Mouse (Mus musculus) midbrain, embryonic 15.5 days (tissue): ENCODE measurements around the gene P2rx1. TPM values are rescaled to one million over a fixed set of nuclear protein-coding genes. Genes with fewer than 3 reads are reported as not detected.

Source experiments
- ATAC-seq: fragments of 200-750 bp; cut with Nextera tagmentation; replicated peaks from 2 replicates; pipeline ENCODE4 v1.8.0; 2017; ENCODE audit warnings: moderate TSS enrichment
- H3K27ac ChIP-seq: fragments of 300-500 bp; sonication (generic); 2 replicates; pipeline ENCODE4 v1.5.1; 2015; ENCODE audit warnings: mild to moderate bottlenecking, inconsistent platforms
- H3K27me3 ChIP-seq: fragments of 300-500 bp; sonication (generic); replicated peaks from 2 replicates; pipeline ENCODE4 v1.6.1; 2015; ENCODE audit warnings: inconsistent platforms
- H3K36me3 ChIP-seq: fragments of 300-500 bp; sonication (generic); replicated peaks from 2 replicates; pipeline ENCODE4 v1.6.1; 2015; ENCODE audit warnings: inconsistent platforms
- H3K4me1 ChIP-seq: fragments of 300-500 bp; sonication (generic); 2 replicates; pipeline ENCODE4 v1.6.1; 2015; ENCODE audit warnings: inconsistent platforms
- H3K4me2 ChIP-seq: fragments of 300-500 bp; sonication (generic); 2 replicates; pipeline ENCODE4 v1.6.1; 2015; ENCODE audit warnings: inconsistent platforms, mild to moderate bottlenecking, moderate library complexity
- H3K4me3 ChIP-seq: fragments of 300-500 bp; sonication (generic); 2 replicates; pipeline ENCODE4 v1.5.1; 2015; ENCODE audit warnings: mild to moderate bottlenecking, inconsistent platforms
- H3K9ac ChIP-seq: fragments of 300-500 bp; sonication (generic); 2 replicates; pipeline ENCODE4 v1.6.1; 2015; ENCODE audit warnings: mild to moderate bottlenecking, inconsistent platforms
- H3K9me3 ChIP-seq: fragments of 300-500 bp; sonication (generic); 2 replicates; pipeline ENCODE4 v1.6.1; 2016; ENCODE audit warnings: inconsistent platforms
- WGBS: fragments of 180-500 bp; shearing (Covaris S2); methylation state at CpG from one replicate; pipeline ENCODE4 v1.1.7; 2015; ENCODE audit warnings: mixed read lengths; 5-methylcytosine and 5-hydroxymethylcytosine counted together
- microRNA-seq: library from miRNA; unstranded; fragments of <30 nt; microRNA quantifications from one replicate; pipeline ENCODE4, GENCODE M21; 2016
- polyA plus RNA-seq: library from polyadenylated mRNA; unstranded; fragments of >200 nt; fragmentation: Nextera tagmentation; extraction: Ambion mirVana; gene quantifications from 2 replicates; pipeline ENCODE4 v1.2.1, GENCODE M21; 2015

Gene P2rx1
- polyA plus RNA-seq, 1 experiment from 2014 or later: 0.45 TPM

GRCm38 (mm10) chr11:73061413-73061812, 62.5 kb downstream of the P2rx1 start:
- Histone ChIP-seq H3K27me3 (no peaks in the 10 kb centered on the region), H3K27ac (no peak overlapping the region), H3K4me3 (no peak overlapping the region), H3K9me3 (no peaks in the 10 kb centered on the region), H3K9ac (no peak overlapping the region), H3K36me3 (peaks cover 14% of the 10 kb centered on the region; the same call in 1 of the 2 replicates), H3K4me2 (no peak overlapping the region), H3K4me1 (no peaks in the 10 kb centered on the region)
- no peak for ATAC-seq
- WGBS: 89% methylated on average over 3 of the region's 3 CpGs

Small RNA genes within 50 kb of the gene (microRNA-seq; reads per million reads assigned to microRNA genes)
- not detected for gene Gm44467

Other genes with a start within 250 kb of the P2rx1 start
- gene Cyb5d2, start 203.0 kb upstream of the P2rx1 start, polyA plus RNA-seq: 7.7 and 8.7 TPM in 2 replicates
- gene Zzef1, start 202.9 kb upstream of the P2rx1 start, polyA plus RNA-seq: 15.2 and 15.8 TPM in 2 replicates
- gene Atp2a3, start 37.9 kb upstream of the P2rx1 start, polyA plus RNA-seq: 1.0 and 1.1 TPM in 2 replicates
- gene Camkk1, start 19.9 kb downstream of the P2rx1 start, polyA plus RNA-seq: 29.8 and 30.6 TPM in 2 replicates
- 10.9 and 12.7 TPM in 2 replicates for gene Ncbp3, start 48.7 kb downstream of the P2rx1 start, polyA plus RNA-seq
- 0.15 and 0.27 TPM in 2 replicates for gene Itgae, start 91.5 kb downstream of the P2rx1 start, polyA plus RNA-seq
- gene Haspin, start 139.2 kb downstream of the P2rx1 start, polyA plus RNA-seq: 2.2 and 2.6 TPM in 2 replicates
- gene P2rx5, start 161.3 kb downstream of the P2rx1 start, polyA plus RNA-seq: 0.36 and 0.40 TPM in 2 replicates
- 116 TPM in 2 replicates for gene Emc6, start 177.9 kb downstream of the P2rx1 start, polyA plus RNA-seq
- 156 and 161 TPM in 2 replicates for gene Tax1bp3, start 178.0 kb downstream of the P2rx1 start, polyA plus RNA-seq
- 19.9 and 20.8 TPM in 2 replicates for gene Ctns, start 199.9 kb downstream of the P2rx1 start, polyA plus RNA-seq
- 1.8 and 2.2 TPM in 2 replicates for gene Shpk, start 200.4 kb downstream of the P2rx1 start, polyA plus RNA-seq
- gene Trpv1, start 235.2 kb downstream of the P2rx1 start, polyA plus RNA-seq: 0.14 and 0.21 TPM in 2 replicates